Mouse (Mus musculus) forebrain, embryonic 15.5 days (tissue): ENCODE measurements around the gene Yipf2. TPM values are rescaled to one million over a fixed set of nuclear protein-coding genes. Genes with fewer than 3 reads are reported as not detected.

ENCODE experiments used
- ATAC-seq: fragments of 200-750 bp; cut with Nextera tagmentation; replicated peaks from 2 replicates; pipeline ENCODE4 v1.8.0; 2017; ENCODE audit warnings: mild to moderate bottlenecking, moderate TSS enrichment, moderate library complexity
- H3K27ac ChIP-seq: fragments of 300-500 bp; sonication (generic); replicated peaks from 2 replicates; pipeline ENCODE4 v1.5.1; 2015; ENCODE audit warnings: mild to moderate bottlenecking, inconsistent platforms
- H3K27me3 ChIP-seq: fragments of 300-500 bp; sonication (generic); 2 replicates; pipeline ENCODE4 v1.6.1; 2015; ENCODE audit warnings: inconsistent platforms
- H3K36me3 ChIP-seq: fragments of 300-500 bp; sonication (generic); 2 replicates; pipeline ENCODE4 v1.6.1; 2015; ENCODE audit warnings: mild to moderate bottlenecking, inconsistent platforms
- H3K4me1 ChIP-seq: fragments of 300-500 bp; sonication (generic); 2 replicates; pipeline ENCODE4 v1.6.1; 2015; ENCODE audit warnings: inconsistent platforms
- H3K4me2 ChIP-seq: fragments of 300-500 bp; sonication (generic); replicated peaks from 2 replicates; pipeline ENCODE4 v1.6.1; 2015; ENCODE audit warnings: mild to moderate bottlenecking, inconsistent platforms
- H3K4me3 ChIP-seq: fragments of 300-500 bp; sonication (generic); 2 replicates; pipeline ENCODE4 v1.5.1; 2015; ENCODE audit warnings: mild to moderate bottlenecking, inconsistent platforms
- H3K9ac ChIP-seq: fragments of 300-500 bp; sonication (generic); replicated peaks from 2 replicates; pipeline ENCODE4 v1.6.1; 2015; ENCODE audit warnings: mild to moderate bottlenecking, inconsistent platforms
- H3K9me3 ChIP-seq: fragments of 300-500 bp; sonication (generic); 2 replicates; pipeline ENCODE4 v1.6.1; 2016; ENCODE audit warnings: inconsistent platforms
- WGBS: fragments of 180-500 bp; shearing (Covaris S2); methylation state at CpG from one replicate; pipeline ENCODE4 v1.1.7; 2015; ENCODE audit warnings: mixed read lengths; 5-methylcytosine and 5-hydroxymethylcytosine counted together
- polyA plus RNA-seq: library from polyadenylated mRNA; unstranded; fragments of >200 nt; fragmentation: Nextera tagmentation; extraction: Ambion mirVana; gene quantifications from 2 replicates; pipeline ENCODE4 v1.2.1, GENCODE M21; 2015

Gene Yipf2
- 23.1 and 23.7 TPM in 2 replicates for polyA plus RNA-seq

DNA sequence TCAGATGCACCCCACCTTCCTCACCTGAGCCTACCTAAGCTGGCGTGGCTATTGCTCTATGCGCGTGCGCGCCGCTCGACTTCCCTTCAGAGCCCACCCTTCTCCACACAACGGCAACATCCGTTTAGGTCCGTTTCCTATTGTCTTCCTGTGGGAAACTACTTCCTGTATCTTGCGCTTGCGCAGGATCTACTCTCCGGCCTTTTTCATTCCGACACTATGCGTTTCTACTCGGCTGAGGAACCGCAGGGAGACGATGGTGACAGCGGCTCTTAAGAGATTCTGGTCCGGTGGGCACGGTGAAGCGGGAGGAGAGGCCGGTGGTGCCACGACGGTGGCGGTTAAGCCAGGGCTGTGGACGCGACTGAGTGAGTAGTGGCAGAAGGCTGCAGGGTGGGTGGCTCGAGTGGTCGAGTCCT is at the start of gene Yipf2, which contains the start of gene Timm29:
Yipf2 (minus strand) TSS at position 126 of the 419 bp plus-strand sequence.
Timm29 (plus strand) TSS at position 20 of the 419 bp plus-strand sequence.
- H3K4me1 ChIP-seq: peaks cover 32% of the 10 kb centered on the region
- no peaks in the 10 kb centered on the region for H3K9me3 ChIP-seq
- peak within 1 kb of the TSS; percentile 89 for H3K9ac ChIP-seq
- WGBS: 0% methylated on average over 30 of the region's 30 CpGs
- peak within 1 kb of the TSS; percentile 92 for H3K27ac ChIP-seq
- peak within 1 kb of the TSS; percentile 100 for H3K4me3 ChIP-seq
- peaks cover 43% of the 10 kb centered on the region for H3K36me3 ChIP-seq
- no peaks in the 10 kb centered on the region for H3K27me3 ChIP-seq
- H3K4me2 ChIP-seq: peak within 1 kb of the TSS; percentile 87
- peak; percentile 93 for ATAC-seq

DNA sequence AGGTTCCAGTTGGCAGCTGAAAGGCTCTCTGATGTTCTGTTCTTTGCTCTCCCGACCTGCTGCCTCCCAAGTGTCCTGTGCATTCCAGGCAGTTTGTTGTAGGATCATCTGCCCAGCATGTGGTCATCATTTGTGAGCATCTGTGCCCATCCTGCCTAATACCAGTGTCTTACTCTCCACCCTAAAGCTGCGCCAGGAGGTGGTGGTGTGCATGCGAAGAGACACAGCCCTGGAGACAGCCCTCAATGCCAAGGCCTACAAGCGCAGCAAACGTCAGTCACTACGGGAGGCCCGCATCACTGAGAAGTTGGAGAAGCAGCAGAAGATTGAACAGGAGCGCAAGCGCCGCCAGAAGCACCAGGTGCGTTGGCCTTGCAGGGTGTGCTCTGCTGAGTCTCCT is 46.4 kb upstream of the Yipf2 start:
- Histone ChIP-seq H3K4me1 (no peaks in the 10 kb centered on the region; the same call in 1 of the 2 replicates), H3K4me2 (no peak overlapping the region), H3K9me3 (no peaks in the 10 kb centered on the region), H3K36me3 (peaks cover 99% of the 10 kb centered on the region), H3K27ac (no peak overlapping the region), H3K9ac (no peak overlapping the region), H3K4me3 (no peak overlapping the region), H3K27me3 (no peaks in the 10 kb centered on the region)
- ATAC-seq: no peak
- WGBS: 93% methylated on average over 11 of the region's 11 CpGs

DNA sequence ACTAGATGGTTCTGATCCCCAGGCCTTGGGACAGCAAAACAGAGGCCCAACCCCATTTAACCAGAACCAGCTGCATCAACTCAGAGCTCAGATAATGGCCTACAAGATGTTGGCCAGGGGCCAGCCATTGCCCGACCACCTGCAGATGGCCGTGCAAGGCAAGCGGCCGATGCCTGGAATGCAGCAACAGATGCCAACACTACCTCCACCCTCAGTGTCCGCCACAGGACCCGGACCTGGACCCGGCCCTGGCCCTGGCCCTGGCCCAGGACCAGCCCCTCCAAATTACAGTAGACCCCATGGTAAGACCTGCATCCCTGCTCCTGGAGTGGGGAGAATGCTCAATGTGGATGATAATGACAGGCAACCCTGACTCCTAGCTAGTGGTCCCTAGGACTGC is 43.0 kb upstream of the Yipf2 start:
- no peaks in the 10 kb centered on the region; the same call in 1 of the 2 replicates for H3K4me1 ChIP-seq
- no peaks in the 10 kb centered on the region for H3K27me3 ChIP-seq
- H3K9ac ChIP-seq: no peak overlapping the region
- 0 out of 2 replicates have a peak, but pooled peaks have one; percentile 19 for ATAC-seq
- no peak overlapping the region; the same call in 1 of the 2 replicates for H3K27ac ChIP-seq
- 40% methylated on average over 7 of the region's 7 CpGs for WGBS
- no peaks in the 10 kb centered on the region for H3K9me3 ChIP-seq
- peaks cover 83% of the 10 kb centered on the region for H3K36me3 ChIP-seq
- H3K4me3 ChIP-seq: no peak overlapping the region
- no peak overlapping the region for H3K4me2 ChIP-seq

DNA sequence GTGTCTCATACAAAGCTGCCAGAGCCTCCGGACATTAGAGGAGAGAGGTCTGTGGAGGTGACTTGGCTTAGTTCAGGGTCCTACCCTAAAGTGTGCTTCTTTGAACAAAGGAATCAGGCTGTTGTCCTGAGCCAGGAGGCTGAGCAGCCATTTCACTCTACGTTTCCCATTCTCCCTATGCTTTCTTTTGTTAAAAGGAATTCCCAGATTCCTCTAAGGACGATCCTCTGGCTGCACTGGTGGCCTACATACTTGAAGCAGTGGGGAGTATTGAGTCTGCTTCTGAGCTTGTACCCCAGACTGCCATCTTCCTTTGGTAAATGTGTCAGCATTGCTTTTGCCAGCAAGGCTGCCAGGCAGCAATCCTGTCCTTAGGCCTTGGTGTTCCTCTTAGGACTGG is 40.5 kb upstream of the Yipf2 start:
- Histone ChIP-seq H3K4me3 (no peak overlapping the region), H3K36me3 (peaks cover 57% of the 10 kb centered on the region), H3K9me3 (no peaks in the 10 kb centered on the region), H3K4me1 (no peaks in the 10 kb centered on the region; the same call in 1 of the 2 replicates), H3K4me2 (no peak overlapping the region), H3K27me3 (no peaks in the 10 kb centered on the region), H3K27ac (no peak overlapping the region), H3K9ac (no peak overlapping the region)
- 57% methylated on average over 3 of the region's 3 CpGs for WGBS
- ATAC-seq: no peak

DNA sequence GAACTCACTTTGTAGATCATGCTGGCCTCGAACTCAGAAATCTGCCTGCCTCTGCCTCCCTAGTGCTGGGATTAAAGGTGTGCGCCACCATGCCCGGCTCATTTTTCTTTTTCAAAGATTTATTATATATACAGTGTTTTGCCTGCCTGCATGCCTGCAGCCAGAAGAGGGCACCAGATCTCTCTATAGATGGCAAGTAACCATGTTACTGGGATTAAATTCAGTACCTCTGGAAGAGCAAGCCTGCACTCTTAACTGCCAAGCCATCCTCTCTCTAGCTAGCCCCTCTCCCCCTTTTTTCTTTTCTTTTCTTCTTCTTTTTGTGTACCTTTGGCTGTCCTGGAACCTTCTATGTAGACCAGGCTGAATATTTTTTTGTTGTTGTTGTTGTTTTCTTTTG is 38.0 kb upstream of the Yipf2 start:
- Histone ChIP-seq H3K4me2 (no peak overlapping the region), H3K9me3 (no peaks in the 10 kb centered on the region), H3K9ac (no peak overlapping the region), H3K36me3 (peaks cover 33% of the 10 kb centered on the region), H3K27me3 (no peaks in the 10 kb centered on the region), H3K4me3 (no peak overlapping the region), H3K4me1 (peaks cover 6% of the 10 kb centered on the region), H3K27ac (no peak overlapping the region)
- WGBS: 85% methylated on average over 3 of the region's 3 CpGs
- ATAC-seq: no peak

DNA sequence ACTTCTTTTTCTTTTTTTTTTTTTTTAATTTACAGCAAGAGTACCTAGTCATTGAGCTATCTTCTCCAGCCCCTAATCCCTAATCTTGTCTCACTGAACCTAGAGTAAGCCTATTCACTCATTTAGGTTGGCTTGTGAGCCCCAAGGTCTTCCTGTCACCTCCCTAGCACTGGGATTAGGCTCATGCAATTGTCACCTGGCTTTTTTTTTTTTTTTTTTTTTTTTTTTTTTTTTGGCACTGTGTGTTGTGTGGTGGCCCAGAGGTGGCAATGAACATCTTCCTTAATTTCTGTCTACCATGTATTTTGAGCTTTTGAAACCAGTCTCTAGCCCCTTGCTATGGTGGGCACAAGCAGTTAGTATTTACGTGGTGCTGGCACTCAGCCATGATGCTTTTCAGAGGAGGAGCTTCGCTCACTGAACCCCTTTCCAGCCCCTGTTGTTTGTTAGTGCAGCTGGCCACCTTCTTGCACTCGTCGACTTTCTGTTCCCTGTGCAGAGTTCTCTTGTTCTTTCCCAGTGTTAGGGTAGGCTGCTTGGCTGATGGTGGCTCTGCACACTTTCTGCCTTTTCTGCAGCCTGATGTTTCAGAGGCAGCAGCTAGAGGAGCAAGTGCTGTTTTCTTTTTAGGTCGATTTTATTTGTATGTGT is 34.6 kb upstream of the Yipf2 start:
- H3K4me3 ChIP-seq: no peak overlapping the region
- H3K4me1 ChIP-seq: peaks cover 19% of the 10 kb centered on the region
- no peak overlapping the region for H3K9ac ChIP-seq
- no peak overlapping the region for H3K4me2 ChIP-seq
- 0 out of 2 replicates have a peak, but pooled peaks cover 4% of the 10 kb centered on the region for H3K36me3 ChIP-seq
- H3K27me3 ChIP-seq: no peaks in the 10 kb centered on the region
- H3K9me3 ChIP-seq: no peaks in the 10 kb centered on the region
- 41% methylated on average over 5 of the region's 5 CpGs for WGBS
- H3K27ac ChIP-seq: peak overlapping the region; percentile 58
- ATAC-seq: no peak

DNA sequence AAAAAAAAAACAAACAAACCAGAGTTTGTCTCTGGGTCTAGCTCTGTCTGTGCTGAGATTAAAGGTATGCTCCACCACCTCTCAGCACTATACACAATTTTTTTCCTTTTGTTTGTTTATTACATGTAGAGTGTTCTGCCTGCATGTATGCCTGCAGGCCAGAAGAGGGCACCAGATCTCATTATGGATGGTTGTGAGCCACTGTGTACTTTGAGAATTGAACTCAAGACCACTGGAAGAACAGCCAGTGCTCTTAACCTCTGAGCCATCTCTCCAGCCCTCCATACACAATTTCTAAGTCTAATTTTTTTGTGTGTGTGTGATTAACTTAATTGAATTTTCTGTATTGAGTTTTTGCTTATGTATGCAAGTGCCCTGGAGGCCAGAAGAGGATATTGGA is 33.9 kb upstream of the Yipf2 start:
- Histone ChIP-seq H3K36me3 (0 out of 2 replicates have a peak, but pooled peaks cover 4% of the 10 kb centered on the region), H3K27ac (no peak overlapping the region), H3K9me3 (no peaks in the 10 kb centered on the region), H3K9ac (no peak overlapping the region), H3K4me1 (peaks cover 19% of the 10 kb centered on the region), H3K4me3 (no peak overlapping the region), H3K27me3 (no peaks in the 10 kb centered on the region), H3K4me2 (no peak overlapping the region)
- no peak for ATAC-seq

DNA sequence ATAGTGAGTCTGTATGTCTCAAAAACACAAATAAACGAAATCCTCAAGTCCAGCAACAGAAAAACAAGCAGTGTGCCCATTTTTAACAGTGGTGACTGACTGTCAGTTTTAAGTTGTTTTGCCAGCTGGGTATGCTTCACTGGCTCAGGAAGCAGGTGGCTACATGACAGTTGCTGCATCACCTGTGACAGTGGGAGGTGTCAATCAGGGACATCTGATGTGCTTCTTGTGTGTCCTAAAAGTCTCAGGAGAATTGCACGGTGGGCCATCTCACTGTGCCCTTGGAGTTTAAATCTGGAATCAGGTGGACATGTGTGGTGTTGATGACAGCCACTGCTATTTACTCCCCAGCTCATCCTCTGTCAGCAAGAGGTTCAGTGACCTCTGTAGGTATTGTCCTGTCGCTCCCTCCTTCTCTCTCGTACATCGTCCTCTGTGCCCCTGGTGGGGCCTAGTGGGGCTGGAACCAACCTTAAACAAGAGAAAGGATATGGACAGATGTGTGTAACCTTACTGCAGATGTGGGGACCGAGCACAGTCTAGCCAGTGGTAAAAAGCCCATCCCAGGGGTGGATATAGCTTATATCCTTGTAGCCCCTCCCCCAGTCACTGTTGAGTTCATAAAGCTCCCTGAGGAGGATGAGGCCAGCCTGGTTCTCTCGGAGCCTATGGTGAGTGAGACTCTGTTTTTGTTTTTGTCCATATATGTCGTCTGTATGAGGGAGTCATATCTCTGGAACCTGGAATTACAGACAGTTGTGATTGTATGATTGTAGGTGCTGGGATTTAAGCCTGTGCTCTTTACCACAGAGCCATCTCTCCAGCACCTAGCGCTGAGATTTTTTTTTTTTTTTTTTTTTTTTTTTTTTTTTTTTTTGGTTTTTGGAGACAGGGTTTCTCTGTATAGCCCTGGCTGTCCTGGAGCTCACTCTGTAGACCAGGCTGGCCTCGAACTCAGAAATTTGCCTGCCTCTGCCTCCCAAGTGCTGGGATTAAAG is 33.0 kb upstream of the Yipf2 start:
- Histone ChIP-seq H3K9me3 (no peaks in the 10 kb centered on the region), H3K27me3 (no peaks in the 10 kb centered on the region), H3K4me3 (no peak overlapping the region), H3K4me2 (no peak overlapping the region), H3K4me1 (peaks cover 24% of the 10 kb centered on the region), H3K36me3 (no peaks in the 10 kb centered on the region), H3K9ac (no peak overlapping the region), H3K27ac (no peak overlapping the region)
- ATAC-seq: no peak
- WGBS: 86% methylated on average over 10 of the region's 10 CpGs

DNA sequence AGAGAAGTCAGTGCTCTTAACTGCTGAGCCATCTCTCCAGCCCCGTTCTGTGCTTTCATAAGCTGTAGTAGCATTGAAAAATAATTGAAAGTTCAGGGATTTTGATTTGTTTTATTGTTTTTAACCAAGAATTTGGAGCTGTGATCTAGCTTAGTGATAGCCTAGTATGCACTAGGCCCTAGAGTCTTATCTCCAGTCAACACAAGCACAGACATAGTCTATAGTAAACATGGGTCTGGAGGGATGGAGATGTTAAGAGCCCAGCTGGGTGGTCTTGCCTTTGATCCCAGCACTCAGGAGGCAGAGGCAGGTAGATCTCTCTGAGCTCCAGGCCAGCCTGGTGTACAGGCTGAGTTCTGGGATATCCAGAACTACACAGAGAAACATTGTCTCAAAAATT is 30.0 kb upstream of the Yipf2 start:
- ATAC-seq: no peak
- H3K27me3 ChIP-seq: no peaks in the 10 kb centered on the region
- no peak overlapping the region for H3K4me3 ChIP-seq
- no peaks in the 10 kb centered on the region for H3K36me3 ChIP-seq
- no peaks in the 10 kb centered on the region for H3K9me3 ChIP-seq
- H3K27ac ChIP-seq: no peak overlapping the region
- peaks cover 48% of the 10 kb centered on the region for H3K4me1 ChIP-seq
- WGBS: 92% methylated on average over 1 of the region's 1 CpGs
- no peak overlapping the region for H3K9ac ChIP-seq
- no peak overlapping the region for H3K4me2 ChIP-seq

DNA sequence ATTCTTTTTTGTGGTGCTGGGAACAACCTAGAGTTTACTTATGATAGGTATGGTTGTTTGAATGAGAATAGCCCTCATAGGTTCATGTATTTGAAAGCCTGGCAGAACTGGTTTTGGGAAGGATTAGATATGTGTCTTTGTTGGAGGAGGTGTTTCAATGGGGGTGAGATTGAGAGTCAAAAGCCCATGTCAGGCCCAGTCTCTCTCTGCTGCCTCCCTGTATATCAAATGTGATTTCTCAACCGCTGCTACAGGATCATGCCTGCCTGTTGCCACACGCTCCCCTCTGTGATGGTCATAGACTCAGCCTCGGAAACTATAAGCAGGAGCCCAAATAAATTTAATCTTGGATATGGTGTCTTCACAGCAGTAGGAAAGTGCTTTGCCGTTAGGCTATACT is 27.6 kb upstream of the Yipf2 start:
- Histone ChIP-seq H3K27me3 (no peaks in the 10 kb centered on the region), H3K4me2 (no peak overlapping the region), H3K4me1 (peaks cover 49% of the 10 kb centered on the region), H3K27ac (no peak overlapping the region), H3K4me3 (no peak overlapping the region), H3K36me3 (no peaks in the 10 kb centered on the region), H3K9me3 (no peaks in the 10 kb centered on the region), H3K9ac (no peak overlapping the region)
- ATAC-seq: no peak
- WGBS: 83% methylated on average over 4 of the region's 4 CpGs

DNA sequence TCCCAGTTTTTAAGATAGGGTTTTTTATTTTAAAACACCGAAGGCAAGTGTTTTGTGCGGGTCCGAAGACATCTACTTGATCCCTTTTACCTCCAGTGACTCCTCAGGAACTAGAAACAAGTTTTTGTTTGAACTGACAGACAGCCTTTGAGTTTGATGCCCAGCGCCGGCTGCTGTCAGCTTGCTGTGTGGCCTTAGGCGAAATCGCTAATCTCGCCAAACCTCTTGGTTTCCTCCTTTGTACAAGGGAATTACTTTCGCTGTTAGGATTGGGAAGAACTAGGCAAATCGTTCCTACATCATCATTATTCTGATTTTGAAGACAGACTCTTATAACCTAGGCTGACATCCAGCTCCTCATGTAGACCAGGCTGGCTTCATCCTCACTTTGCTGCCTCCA is 24.4 kb upstream of the Yipf2 start:
- peak overlapping the region; percentile 70 for H3K4me2 ChIP-seq
- peak overlapping the region; percentile 91 for H3K9ac ChIP-seq
- peak overlapping the region; percentile 62 for H3K4me3 ChIP-seq
- H3K36me3 ChIP-seq: no peaks in the 10 kb centered on the region
- H3K27me3 ChIP-seq: no peaks in the 10 kb centered on the region
- peak overlapping the region; percentile 98 for H3K27ac ChIP-seq
- WGBS: under 1% methylated on average over 10 of the region's 10 CpGs
- peaks cover 42% of the 10 kb centered on the region for H3K4me1 ChIP-seq
- no peak for ATAC-seq
- no peaks in the 10 kb centered on the region for H3K9me3 ChIP-seq

DNA sequence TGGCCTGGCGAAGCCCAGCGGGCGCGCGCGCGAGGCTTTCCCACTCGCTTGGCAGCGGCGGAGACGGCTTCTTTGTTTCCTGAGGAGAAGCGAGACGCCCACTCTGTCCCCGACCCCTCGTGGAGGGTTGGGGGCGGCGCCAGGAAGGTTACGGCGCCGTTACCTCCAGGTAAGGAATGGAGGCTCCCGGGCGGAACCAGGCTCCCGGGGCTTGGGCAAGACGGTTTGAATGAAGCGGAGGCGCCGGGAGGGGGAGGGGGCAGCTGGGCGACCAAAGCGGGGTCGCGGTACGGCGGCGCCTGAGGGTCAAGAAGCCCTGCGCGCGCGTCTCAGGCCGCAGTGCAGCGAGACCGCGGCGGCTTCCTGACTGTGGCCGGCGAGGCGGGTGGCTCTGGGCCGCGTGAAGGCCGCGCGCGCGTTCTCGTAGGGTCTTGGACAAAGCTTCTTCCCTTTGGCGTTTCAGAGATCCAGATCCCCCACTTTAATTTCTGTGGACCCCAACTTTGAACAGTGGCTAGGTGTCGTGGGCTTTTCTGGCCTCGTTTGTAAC is 23.7 kb upstream of the Yipf2 start:
- Histone ChIP-seq H3K36me3 (no peaks in the 10 kb centered on the region), H3K4me2 (peak overlapping the region; percentile 70), H3K27me3 (no peaks in the 10 kb centered on the region), H3K9me3 (no peaks in the 10 kb centered on the region), H3K4me1 (peaks cover 42% of the 10 kb centered on the region), H3K27ac (peak overlapping the region; percentile 98), H3K9ac (peak overlapping the region; percentile 91), H3K4me3 (peak overlapping the region; percentile 62)
- WGBS: under 1% methylated on average over 56 of the region's 57 CpGs
- ATAC-seq: peak; percentile 84
